Mouse (Mus musculus): ENCODE results near the gene Mphosph9. TPM values are rescaled to one million over a fixed set of nuclear protein-coding genes. Genes with fewer than 3 reads are reported as not detected.

Mphosph9 gene
- polyA plus RNA-seq, 1 experiment from 2014 or later: 5.2 TPM

- H3K9me3 ChIP-seq (replicated peaks; ENCODE audit: low read length): no peaks in the 10 kb centered on the region
- no peak for TF ChIP-seq CTCF (IDR thresholded peaks at IDR 0.05; ENCODE audit: low read depth)
- no peak for DNase-seq (ENCODE audit: low spot score)
These were observed 111.4 kb downstream of the Mphosph9 start for GRCm38 (mm10) chr5:124216403-124216802.

GRCm38 (mm10) chr5:124215647-124216046 lies 112.1 kb downstream of the Mphosph9 start:
- no peak for DNase-seq (ENCODE audit: low spot score)
- H3K4me1 ChIP-seq (replicated peaks; ENCODE audit: insufficient read depth, low read length): 0 out of 2 replicates have a peak, but pooled peaks cover 7% of the 10 kb centered on the region
- no peak overlapping the region for H3K9ac ChIP-seq (ENCODE audit: low read depth, low read length)
- H3K4me3 ChIP-seq (replicated peaks; ENCODE audit: low read depth, low read length): no peak overlapping the region
- no peak for ATAC-seq (replicated peaks; ENCODE audit: low FRiP score, low read depth)
- H3K9me3 ChIP-seq (replicated peaks; ENCODE audit: low read length): no peaks in the 10 kb centered on the region
- 52% methylated on average over 10 of the region's 10 CpGs for WGBS
- H3K4me2 ChIP-seq (ENCODE audit: low read length): no peak overlapping the region
- peak overlapping the region; percentile 80 for H3K27ac ChIP-seq
- TF ChIP-seq CTCF (IDR thresholded peaks at IDR 0.05; ENCODE audit: low read depth): no peak
- H3K27me3 ChIP-seq (ENCODE audit: insufficient read depth, low read length): no peaks in the 10 kb centered on the region
- no peaks in the 10 kb centered on the region for H3K36me3 ChIP-seq (ENCODE audit: insufficient read depth, low read length)

More at GRCm38 (mm10) chr5:124216403-124216802, 111.4 kb downstream of the Mphosph9 start:
- H3K27ac ChIP-seq: no peak overlapping the region
- ATAC-seq (replicated peaks; ENCODE audit: low FRiP score, low read depth): no peak
- no peak overlapping the region for H3K9ac ChIP-seq (ENCODE audit: low read depth, low read length)
- 85% methylated on average over 6 of the region's 6 CpGs for WGBS
- no peaks in the 10 kb centered on the region for H3K27me3 ChIP-seq (ENCODE audit: insufficient read depth, low read length)
- H3K4me2 ChIP-seq (ENCODE audit: low read length): no peak overlapping the region
- H3K4me3 ChIP-seq (replicated peaks; ENCODE audit: low read depth, low read length): no peak overlapping the region
- H3K4me1 ChIP-seq (replicated peaks; ENCODE audit: insufficient read depth, low read length): peaks cover 12% of the 10 kb centered on the region; the same call in 1 of the 2 replicates
- no peaks in the 10 kb centered on the region for H3K36me3 ChIP-seq (ENCODE audit: insufficient read depth, low read length)

- H3K9me3 ChIP-seq (replicated peaks; ENCODE audit: low read length): no peaks in the 10 kb centered on the region
- H3K9ac ChIP-seq (ENCODE audit: low read depth, low read length): no peak overlapping the region
- no peak for TF ChIP-seq CTCF (IDR thresholded peaks at IDR 0.05; ENCODE audit: low read depth)
- no peak overlapping the region for H3K4me3 ChIP-seq (replicated peaks; ENCODE audit: low read depth, low read length)
- no peaks in the 10 kb centered on the region for H3K36me3 ChIP-seq (ENCODE audit: insufficient read depth, low read length)
- 81% methylated on average over 14 of the region's 14 CpGs for WGBS
- H3K4me2 ChIP-seq (ENCODE audit: low read length): no peak overlapping the region
- no peaks in the 10 kb centered on the region for H3K27me3 ChIP-seq (ENCODE audit: insufficient read depth, low read length)
- DNase-seq (ENCODE audit: low spot score) (no peak), ATAC-seq (replicated peaks; ENCODE audit: low FRiP score, low read depth) (no peak)
- H3K4me1 ChIP-seq (replicated peaks; ENCODE audit: insufficient read depth, low read length): 0 out of 2 replicates have a peak, but pooled peaks cover 7% of the 10 kb centered on the region
- peak overlapping the region; percentile 80 for H3K27ac ChIP-seq
These were observed 113.1 kb downstream of the Mphosph9 start for GRCm38 (mm10) chr5:124214516-124215145.

GRCm38 (mm10) chr5:124213588-124214469 lies 113.9 kb downstream of the Mphosph9 start:
- peak; percentile 53 for DNase-seq (ENCODE audit: low spot score)
- Histone ChIP-seq H3K4me3 (replicated peaks; ENCODE audit: low read depth, low read length) (no peak overlapping the region), H3K9ac (ENCODE audit: low read depth, low read length) (no peak overlapping the region), H3K36me3 (ENCODE audit: insufficient read depth, low read length) (no peaks in the 10 kb centered on the region), H3K4me2 (ENCODE audit: low read length) (no peak overlapping the region), H3K27ac (peak overlapping the region; percentile 80), H3K9me3 (replicated peaks; ENCODE audit: low read length) (no peaks in the 10 kb centered on the region), H3K4me1 (replicated peaks; ENCODE audit: insufficient read depth, low read length) (0 out of 2 replicates have a peak, but pooled peaks cover 7% of the 10 kb centered on the region), H3K27me3 (ENCODE audit: insufficient read depth, low read length) (no peaks in the 10 kb centered on the region)
- 72% methylated on average over 13 of the region's 13 CpGs for WGBS
- no peak for TF ChIP-seq CTCF (IDR thresholded peaks at IDR 0.05; ENCODE audit: low read depth)
- ATAC-seq (replicated peaks; ENCODE audit: low FRiP score, low read depth): no peak

GRCm38 (mm10) chr5:124211669-124212068 lies 116.1 kb downstream of the Mphosph9 start:
- H3K4me1 ChIP-seq (replicated peaks; ENCODE audit: insufficient read depth, low read length): peaks cover 6% of the 10 kb centered on the region
- no peak overlapping the region for H3K27ac ChIP-seq
- no peaks in the 10 kb centered on the region for H3K9me3 ChIP-seq (replicated peaks; ENCODE audit: low read length)
- TF ChIP-seq CTCF (IDR thresholded peaks at IDR 0.05; ENCODE audit: low read depth): no peak
- H3K4me2 ChIP-seq (ENCODE audit: low read length): no peak overlapping the region
- 79% methylated on average over 2 of the region's 2 CpGs for WGBS
- no peaks in the 10 kb centered on the region for H3K36me3 ChIP-seq (ENCODE audit: insufficient read depth, low read length)
- no peaks in the 10 kb centered on the region for H3K27me3 ChIP-seq (ENCODE audit: insufficient read depth, low read length)
- no peak overlapping the region for H3K9ac ChIP-seq (ENCODE audit: low read depth, low read length)
- H3K4me3 ChIP-seq (replicated peaks; ENCODE audit: low read depth, low read length): no peak overlapping the region
- DNase-seq (ENCODE audit: low spot score) (no peak), ATAC-seq (replicated peaks; ENCODE audit: low FRiP score, low read depth) (no peak)

- no peak for TF ChIP-seq CTCF (IDR thresholded peaks at IDR 0.05; ENCODE audit: low read depth)
- 90% methylated on average over 8 of the region's 8 CpGs for WGBS
- H3K9ac ChIP-seq (ENCODE audit: low read depth, low read length): no peak overlapping the region
- H3K27ac ChIP-seq: no peak overlapping the region
- no peak for ATAC-seq (replicated peaks; ENCODE audit: low FRiP score, low read depth)
- no peak overlapping the region for H3K4me3 ChIP-seq (replicated peaks; ENCODE audit: low read depth, low read length)
- H3K4me2 ChIP-seq (ENCODE audit: low read length): no peak overlapping the region
- H3K27me3 ChIP-seq (ENCODE audit: insufficient read depth, low read length): no peaks in the 10 kb centered on the region
- H3K9me3 ChIP-seq (replicated peaks; ENCODE audit: low read length): no peaks in the 10 kb centered on the region
- no peaks in the 10 kb centered on the region for H3K36me3 ChIP-seq (ENCODE audit: insufficient read depth, low read length)
- peaks cover 10% of the 10 kb centered on the region for H3K4me1 ChIP-seq (replicated peaks; ENCODE audit: insufficient read depth, low read length)
- no peak for DNase-seq (ENCODE audit: low spot score)
These were observed 116.5 kb downstream of the Mphosph9 start for GRCm38 (mm10) chr5:124211234-124211633.

All from kidney, postnatal 0 days (tissue).